Mouse (Mus musculus) liver, embryonic 15.5 days (tissue): Measurements from ENCODE around the gene Trim13. TPM values are rescaled to one million over a fixed set of nuclear protein-coding genes. Genes with fewer than 3 reads are reported as not detected.

Experiments used
- ATAC-seq: fragments of 200-750 bp; cut with Nextera tagmentation; 2 replicates; pipeline ENCODE4 v1.8.0; 2017; ENCODE audit warnings: moderate number of reproducible peaks, mild to moderate bottlenecking, moderate library complexity; ENCODE audit not compliant: insufficient read depth
- H3K27ac ChIP-seq: fragments of 300-500 bp; sonication (generic); replicated peaks from 2 replicates; pipeline ENCODE4 v1.5.1; 2015; ENCODE audit warnings: mild to moderate bottlenecking, inconsistent platforms
- H3K27me3 ChIP-seq: fragments of 300-500 bp; sonication (generic); 2 replicates; pipeline ENCODE4 v1.6.1; 2015; ENCODE audit warnings: mild to moderate bottlenecking, inconsistent platforms
- H3K36me3 ChIP-seq: fragments of 300-500 bp; sonication (generic); replicated peaks from 2 replicates; pipeline ENCODE4 v1.6.1; 2015; ENCODE audit warnings: moderate library complexity, mild to moderate bottlenecking, inconsistent platforms
- H3K4me1 ChIP-seq: fragments of 300-500 bp; sonication (generic); replicated peaks from 2 replicates; pipeline ENCODE4 v1.6.1; 2015; ENCODE audit warnings: inconsistent platforms
- H3K4me2 ChIP-seq: fragments of 300-500 bp; sonication (generic); 2 replicates; pipeline ENCODE4 v1.6.1; 2015; ENCODE audit warnings: moderate library complexity, mild to moderate bottlenecking, inconsistent platforms
- H3K4me3 ChIP-seq: fragments of 300-500 bp; sonication (generic); replicated peaks from 2 replicates; pipeline ENCODE4 v1.5.1; 2015; ENCODE audit warnings: mild to moderate bottlenecking, inconsistent platforms
- H3K9ac ChIP-seq: fragments of 300-500 bp; sonication (generic); 2 replicates; pipeline ENCODE4 v1.6.1; 2015; ENCODE audit warnings: moderate library complexity, mild to moderate bottlenecking, inconsistent platforms
- H3K9me3 ChIP-seq: fragments of 300-500 bp; sonication (generic); replicated peaks from 2 replicates; pipeline ENCODE4 v1.6.1; 2016; ENCODE audit warnings: inconsistent platforms
- WGBS: fragments of 180-500 bp; shearing (Covaris S2); methylation state at CpG from one replicate; pipeline ENCODE4 v1.1.7; 2015; ENCODE audit warnings: mixed read lengths; ENCODE audit not compliant: insufficient replicate concordance; 5-methylcytosine and 5-hydroxymethylcytosine counted together
- polyA plus RNA-seq: library from polyadenylated mRNA; unstranded; fragments of >200 nt; fragmentation: Nextera tagmentation; extraction: Ambion mirVana; gene quantifications from 2 replicates; pipeline ENCODE4 v1.2.1, GENCODE M21; 2015

The Trim13 gene
- polyA plus RNA-seq, 1 experiment from 2014 or later = 3.4 TPM

DNA sequence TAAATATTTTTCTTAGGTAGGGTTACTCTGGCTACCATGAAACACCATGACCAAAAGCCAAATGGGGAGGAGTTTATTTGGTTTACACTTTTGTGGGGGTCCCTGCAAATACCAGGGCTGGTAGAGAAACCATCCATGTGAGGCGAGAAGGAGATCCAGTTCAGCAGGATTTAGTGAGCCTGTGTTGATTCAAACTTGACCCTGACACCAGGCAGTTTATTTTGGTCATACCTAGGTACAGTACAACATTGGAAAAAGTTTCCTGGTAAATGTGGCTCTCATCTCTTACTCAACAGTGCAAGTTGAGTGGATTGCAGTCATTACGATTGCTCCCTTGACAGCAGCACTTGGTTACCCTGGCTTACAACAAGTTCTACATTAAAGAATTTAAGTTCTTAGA, 15.3 kb downstream of the Trim13 start:
- no peak overlapping the region for H3K27ac ChIP-seq
- no peak for ATAC-seq
- no peaks in the 10 kb centered on the region for H3K9me3 ChIP-seq
- no peaks in the 10 kb centered on the region for H3K4me1 ChIP-seq
- no peak overlapping the region for H3K4me3 ChIP-seq
- H3K36me3 ChIP-seq = 0 out of 2 replicates have a peak, but pooled peaks cover 3% of the 10 kb centered on the region
- no peaks in the 10 kb centered on the region for H3K27me3 ChIP-seq
- 83% methylated on average over 2 of the region's 2 CpGs for WGBS
- no peak overlapping the region for H3K9ac ChIP-seq
- no peak overlapping the region for H3K4me2 ChIP-seq

GRCm38 (mm10) chr14:61620371-61620770, 22.3 kb downstream of the Trim13 start:
- Histone ChIP-seq H3K4me2 (no peak overlapping the region), H3K9me3 (no peaks in the 10 kb centered on the region), H3K9ac (no peak overlapping the region), H3K27ac (no peak overlapping the region), H3K27me3 (no peaks in the 10 kb centered on the region), H3K36me3 (peaks cover 20% of the 10 kb centered on the region), H3K4me3 (no peak overlapping the region), H3K4me1 (no peaks in the 10 kb centered on the region)
- ATAC-seq = no peak
- WGBS = 88% methylated on average over 2 of the region's 2 CpGs

GRCm38 (mm10) chr14:61635969-61636368, 37.9 kb downstream of the Trim13 start:
- Histone ChIP-seq H3K9ac (no peak overlapping the region), H3K9me3 (no peaks in the 10 kb centered on the region), H3K4me3 (no peak overlapping the region), H3K36me3 (peaks cover 64% of the 10 kb centered on the region), H3K27ac (no peak overlapping the region), H3K4me2 (no peak overlapping the region), H3K27me3 (no peaks in the 10 kb centered on the region), H3K4me1 (0 out of 2 replicates have a peak, but pooled peaks cover 10% of the 10 kb centered on the region)
- ATAC-seq = no peak

- ATAC-seq = no peak
- Histone ChIP-seq H3K36me3 (peaks cover 23% of the 10 kb centered on the region), H3K9me3 (no peaks in the 10 kb centered on the region), H3K4me2 (no peak overlapping the region), H3K4me3 (no peak overlapping the region), H3K4me1 (peaks cover 5% of the 10 kb centered on the region; the same call in 1 of the 2 replicates), H3K27ac (no peak overlapping the region), H3K9ac (no peak overlapping the region), H3K27me3 (no peaks in the 10 kb centered on the region)
- WGBS = 85% methylated on average over 1 of the region's 1 CpGs
Measured at GRCm38 (mm10) chr14:61642668-61643067, 44.6 kb downstream of the Trim13 start.

DNA sequence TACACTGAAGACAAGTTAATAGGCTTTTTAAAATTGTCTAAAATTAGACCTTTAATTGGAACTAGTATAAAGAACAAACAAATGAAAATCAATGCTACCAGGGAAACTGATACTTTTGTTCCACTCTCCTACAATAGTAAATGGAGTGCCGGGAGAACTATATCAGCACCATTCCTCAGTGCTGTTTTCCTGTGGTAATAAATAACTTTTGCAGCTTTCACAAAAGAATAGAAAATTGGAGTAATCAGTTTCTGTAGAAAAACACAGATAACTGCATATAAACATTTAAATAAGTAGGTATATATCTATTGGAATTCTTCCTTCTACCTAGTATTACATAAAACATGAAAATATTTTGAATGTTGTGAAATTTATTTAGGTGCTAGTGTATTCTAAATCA, 47.5 kb downstream of the Trim13 start:
- WGBS = 44% methylated on average over 1 of the region's 1 CpGs
- Histone ChIP-seq H3K4me3 (peak overlapping the region; percentile 45), H3K4me2 (peak overlapping the region; percentile 54), H3K9me3 (no peaks in the 10 kb centered on the region), H3K27me3 (no peaks in the 10 kb centered on the region), H3K9ac (no peak overlapping the region), H3K27ac (no peak overlapping the region), H3K36me3 (peaks cover 5% of the 10 kb centered on the region), H3K4me1 (peaks cover 14% of the 10 kb centered on the region)
- no peak for ATAC-seq

- Histone ChIP-seq H3K4me1 (peaks cover 31% of the 10 kb centered on the region), H3K9ac (peak overlapping the region; percentile 100), H3K27ac (peak overlapping the region; percentile 98), H3K4me3 (peak overlapping the region; percentile 99), H3K9me3 (no peaks in the 10 kb centered on the region), H3K36me3 (peaks cover 3% of the 10 kb centered on the region), H3K4me2 (peak overlapping the region; percentile 85), H3K27me3 (no peaks in the 10 kb centered on the region)
- WGBS = under 1% methylated on average over 24 of the region's 24 CpGs
- ATAC-seq = no peak
Measured at GRCm38 (mm10) chr14:61647182-61647880, 49.3 kb downstream of the Trim13 start.

DNA sequence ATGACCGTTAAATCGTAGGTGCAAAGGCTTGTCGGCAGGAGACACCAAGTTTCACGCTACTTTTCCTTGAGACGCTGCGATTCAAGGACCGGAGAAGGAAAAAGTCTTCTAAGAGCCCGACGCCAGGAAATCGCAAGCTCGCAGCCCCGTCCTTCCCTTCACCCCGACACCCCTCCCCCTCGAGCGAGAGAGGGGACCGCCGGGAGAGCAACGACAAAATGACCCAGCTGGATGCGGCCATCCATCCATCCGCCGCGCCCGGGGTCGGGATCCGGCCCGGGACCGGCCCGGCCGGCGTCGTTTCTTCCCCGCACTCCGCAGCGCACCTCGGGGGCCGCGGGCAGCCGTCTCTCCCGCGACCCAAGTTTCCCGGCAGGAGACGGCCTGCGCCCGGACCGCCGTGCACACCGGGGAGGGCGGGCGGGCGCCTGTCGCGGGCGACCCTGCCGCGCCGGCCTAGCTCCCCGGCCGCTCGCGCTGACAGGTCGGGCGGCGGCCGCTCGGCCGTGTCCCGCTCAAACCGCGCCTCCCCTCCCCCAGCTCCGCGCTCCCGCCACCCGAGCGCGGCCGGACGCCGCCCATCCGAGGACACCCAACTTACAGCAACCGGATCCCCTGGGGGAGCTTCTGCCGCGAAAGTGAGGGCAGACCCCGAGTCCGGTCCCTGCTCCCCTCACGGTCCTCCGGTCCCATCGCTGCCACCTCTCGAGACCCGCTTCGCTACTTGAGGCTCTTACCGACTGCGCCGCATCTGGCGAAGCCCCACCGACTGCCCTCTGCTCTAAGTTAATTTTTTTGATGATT, 50.0 kb downstream of the Trim13 start:
- peak overlapping the region; percentile 85 for H3K4me2 ChIP-seq
- H3K4me3 ChIP-seq = peak overlapping the region; percentile 99
- under 1% methylated on average over 89 of the region's 95 CpGs for WGBS
- H3K9me3 ChIP-seq = no peaks in the 10 kb centered on the region
- H3K4me1 ChIP-seq = peaks cover 36% of the 10 kb centered on the region
- peak overlapping the region; percentile 98 for H3K27ac ChIP-seq
- H3K36me3 ChIP-seq = peaks cover 2% of the 10 kb centered on the region
- peak overlapping the region; percentile 100 for H3K9ac ChIP-seq
- ATAC-seq = peak; percentile 79
- H3K27me3 ChIP-seq = no peaks in the 10 kb centered on the region

GRCm38 (mm10) chr14:61648685-61649504, 50.8 kb downstream of the Trim13 start:
- Histone ChIP-seq H3K36me3 (no peaks in the 10 kb centered on the region), H3K4me3 (peak overlapping the region; percentile 99), H3K4me1 (peaks cover 38% of the 10 kb centered on the region), H3K9me3 (no peaks in the 10 kb centered on the region), H3K4me2 (peak overlapping the region; percentile 85), H3K27ac (peak overlapping the region; percentile 98), H3K9ac (peak overlapping the region; percentile 100), H3K27me3 (no peaks in the 10 kb centered on the region)
- ATAC-seq = peak; percentile 90
- WGBS = 1% methylated on average over 62 of the region's 62 CpGs

DNA sequence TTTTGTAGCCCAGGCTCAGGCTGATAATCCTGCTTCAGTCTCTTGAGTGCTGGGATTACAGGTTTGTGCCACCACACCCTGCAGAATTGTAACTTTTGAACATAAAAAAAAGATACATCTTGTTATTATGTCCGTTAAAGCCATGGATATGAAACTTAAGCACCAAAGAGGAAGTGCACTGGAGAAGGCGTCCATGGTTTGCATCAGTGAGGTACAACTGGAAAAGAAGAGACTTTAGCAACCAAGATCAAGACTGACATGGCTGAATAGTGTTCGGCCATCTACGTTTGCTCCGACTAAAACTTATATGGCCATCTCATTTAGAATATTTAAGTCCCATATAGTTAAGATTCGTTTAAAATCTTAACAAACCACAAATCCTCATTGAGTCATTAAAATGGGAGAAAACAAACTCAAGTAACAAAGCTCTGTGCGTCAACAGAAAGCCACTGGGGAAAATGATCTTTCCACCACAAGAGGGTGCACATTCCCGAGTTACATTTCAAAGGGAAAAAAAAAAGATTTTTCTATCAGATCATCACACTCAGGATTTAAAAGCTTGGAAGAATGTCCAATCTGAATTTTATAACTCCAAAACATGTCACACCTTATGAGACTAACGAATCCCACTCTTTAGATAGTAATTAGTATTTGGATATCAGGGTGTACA, 52.4 kb downstream of the Trim13 start:
- peak overlapping the region; percentile 100 for H3K9ac ChIP-seq
- H3K4me1 ChIP-seq = peaks cover 51% of the 10 kb centered on the region
- H3K4me3 ChIP-seq = peak overlapping the region; percentile 99

More for the DNA sequence above, 52.4 kb downstream of the Trim13 start:
- peak overlapping the region; percentile 98 for H3K27ac ChIP-seq
- peak overlapping the region; percentile 85 for H3K4me2 ChIP-seq
- WGBS = 27% methylated on average over 9 of the region's 9 CpGs
- H3K9me3 ChIP-seq = no peaks in the 10 kb centered on the region
- no peak for ATAC-seq
- no peaks in the 10 kb centered on the region for H3K27me3 ChIP-seq
- H3K36me3 ChIP-seq = no peaks in the 10 kb centered on the region
